In genomic region chr7:137913551-137914105, GRCm38 (mm10) we compare ENCODE assay signal across 22 mouse cellular contexts.
"Had no signal": no experiment of that assay in that cellular context is flagged by ENCODE, and none has a peak within 500 bp of the region (broad histone marks: within the 10 kb centered on the region; RNA-seq: fewer than 3 reads in every experiment).

No protein-coding gene starts in this region.

- H3K36me3 ChIP-seq: limb, embryonic 10.5 days; limb, embryonic 13.5 days; liver, embryonic 12.5 days; liver, embryonic 15.5 days; lung, embryonic 15.5 days; midbrain, embryonic 10.5 days; midbrain, embryonic 13.5 days; neural tube, embryonic 13.5 days; stomach, embryonic 15.5 days had no signal

- H3K9ac ChIP-seq: limb, embryonic 13.5 days; liver, embryonic 12.5 days; liver, embryonic 15.5 days; lung, embryonic 15.5 days; midbrain, embryonic 13.5 days; neural tube, embryonic 13.5 days; stomach, embryonic 15.5 days had no signal

- H3K4me2 ChIP-seq: limb, embryonic 13.5 days; liver, embryonic 12.5 days; liver, embryonic 15.5 days; lung, embryonic 15.5 days; midbrain, embryonic 13.5 days; neural tube, embryonic 13.5 days; stomach, embryonic 15.5 days had no signal

- DNase-seq: kidney, postnatal 10 days; kidney, postnatal 4 days; liver; lung, adult 18-20 months; lung, postnatal 10 days; lung, postnatal 36 days; retina, postnatal 1 day; right cerebral cortex, postnatal 25 days; spleen, adult 18-20 months; thymus, postnatal 25 days had no signal

- H3K4me1 ChIP-seq: liver, embryonic 12.5 days; liver, embryonic 15.5 days; megakaryocyte, embryonic 14.5 days; stomach, embryonic 15.5 days had no signal

- H3K27ac ChIP-seq: limb, embryonic 10.5 days; limb, embryonic 13.5 days; liver, embryonic 12.5 days; liver, embryonic 15.5 days; lung, embryonic 15.5 days; midbrain, embryonic 10.5 days; midbrain, embryonic 13.5 days; neural tube, embryonic 13.5 days; stomach, embryonic 15.5 days had no signal

- H3K27me3 ChIP-seq: limb, embryonic 13.5 days; liver, embryonic 12.5 days; liver, embryonic 15.5 days; lung, embryonic 15.5 days; megakaryocyte, embryonic 14.5 days; neural tube, embryonic 13.5 days; stomach, embryonic 15.5 days had no signal

- H3K4me3 ChIP-seq: limb, embryonic 10.5 days; limb, embryonic 13.5 days; liver, embryonic 12.5 days; liver, embryonic 15.5 days; lung, embryonic 15.5 days; megakaryocyte, embryonic 14.5 days; midbrain, embryonic 10.5 days; midbrain, embryonic 13.5 days; myocyte; neural tube, embryonic 13.5 days; stomach, embryonic 15.5 days had no signal

- ATAC-seq: liver, embryonic 12.5 days; midbrain, embryonic 13.5 days; midbrain, embryonic 16.5 days had no signal

- H3K9me3 ChIP-seq: limb, embryonic 10.5 days; limb, embryonic 13.5 days; liver, embryonic 12.5 days; liver, embryonic 15.5 days; lung, embryonic 15.5 days; megakaryocyte, embryonic 14.5 days; midbrain, embryonic 10.5 days; midbrain, embryonic 13.5 days; neural tube, embryonic 13.5 days; stomach, embryonic 15.5 days had no signal
